Mouse (Mus musculus) forebrain, embryonic 13.5 days (tissue): ENCODE data around the gene Atp6ap2. TPM values are rescaled to one million over a fixed set of nuclear protein-coding genes. Genes with fewer than 3 reads are reported as not detected.
"Not testable (repeated sequence)": the region's sequence is repeated elsewhere in the genome, so short reads cannot be mapped to it uniquely, and the experiment has no call there.

Source experiments
- ATAC-seq: fragments of 200-750 bp; cut with Nextera tagmentation; 2 replicates; pipeline ENCODE4 v1.8.0; 2017
- H3K27ac ChIP-seq: fragments of 300-500 bp; sonication (generic); 2 replicates; pipeline ENCODE4 v1.5.1; 2015; ENCODE audit warnings: inconsistent platforms, mild to moderate bottlenecking, moderate library complexity
- H3K27me3 ChIP-seq: fragments of 300-500 bp; sonication (generic); 2 replicates; pipeline ENCODE4 v1.6.1; 2015; ENCODE audit warnings: mild to moderate bottlenecking, inconsistent platforms
- H3K36me3 ChIP-seq: fragments of 300-500 bp; sonication (generic); 2 replicates; pipeline ENCODE4 v1.6.1; 2015; ENCODE audit warnings: mild to moderate bottlenecking, inconsistent platforms; ENCODE audit not compliant: poor library complexity, severe bottlenecking
- H3K4me1 ChIP-seq: fragments of 300-500 bp; sonication (generic); 2 replicates; pipeline ENCODE4 v1.6.1; 2015; ENCODE audit warnings: inconsistent platforms
- H3K4me2 ChIP-seq: fragments of 300-500 bp; sonication (generic); 2 replicates; pipeline ENCODE4 v1.6.1; 2015; ENCODE audit warnings: inconsistent platforms, mild to moderate bottlenecking, moderate library complexity
- H3K4me3 ChIP-seq: fragments of 300-500 bp; sonication (generic); 2 replicates; pipeline ENCODE4 v1.5.1; 2015; ENCODE audit warnings: mild to moderate bottlenecking, inconsistent platforms
- H3K9ac ChIP-seq: fragments of 300-500 bp; sonication (generic); 2 replicates; pipeline ENCODE4 v1.6.1; 2015; ENCODE audit warnings: mild to moderate bottlenecking, inconsistent platforms
- H3K9me3 ChIP-seq: fragments of 300-500 bp; sonication (generic); replicated peaks from 2 replicates; pipeline ENCODE4 v1.6.1; 2016; ENCODE audit warnings: inconsistent platforms
- WGBS: fragments of 180-500 bp; shearing (Covaris S2); methylation state at CpG from one replicate; pipeline ENCODE4 v1.1.7; 2015; 5-methylcytosine and 5-hydroxymethylcytosine counted together
- polyA plus RNA-seq: library from polyadenylated mRNA; unstranded; fragments of >200 nt; fragmentation: Nextera tagmentation; extraction: Ambion mirVana; gene quantifications from 2 replicates; pipeline ENCODE4 v1.2.1, GENCODE M21; 2015

Gene Atp6ap2
- polyA plus RNA-seq, result 117 and 123 TPM in 2 replicates

- Histone ChIP-seq H3K27me3 (no peaks in the 10 kb centered on the region), H3K4me2 (peak within 1 kb of the TSS; percentile 55), H3K9ac (peak within 1 kb of the TSS; percentile 82), H3K4me3 (peak within 1 kb of the TSS; percentile 69), H3K36me3 (no peaks in the 10 kb centered on the region), H3K9me3 (no peaks in the 10 kb centered on the region), H3K27ac (peak within 1 kb of the TSS; percentile 89), H3K4me1 (peaks cover 13% of the 10 kb centered on the region)
- peak; percentile 100 for ATAC-seq
- WGBS, result 18% methylated on average over 49 of the region's 49 CpGs
These were observed at the start of gene Atp6ap2 for GRCm38 (mm10) chrX:12587192-12587957. Gene Atp6ap2 (plus strand): TSS chrX:12587801.

- Histone ChIP-seq H3K4me1 (no peaks in the 10 kb centered on the region), H3K27ac (no peak overlapping the region), H3K9ac (no peak overlapping the region), H3K9me3 (no peaks in the 10 kb centered on the region), H3K4me3 (no peak overlapping the region), H3K27me3 (no peaks in the 10 kb centered on the region), H3K36me3 (no peaks in the 10 kb centered on the region), H3K4me2 (no peak overlapping the region)
- ATAC-seq, result no peak
- WGBS, result 69% methylated on average over 1 of the region's 1 CpGs
These were observed 43.2 kb upstream of the Atp6ap2 start for GRCm38 (mm10) chrX:12544417-12544816.

GRCm38 (mm10) chrX:12557086-12557485 is 30.5 kb upstream of the Atp6ap2 start:
- WGBS, result 77% methylated on average over 7 of the region's 7 CpGs
- Histone ChIP-seq H3K9me3 (no peaks in the 10 kb centered on the region), H3K4me3 (no peak overlapping the region), H3K27ac (no peak overlapping the region), H3K9ac (no peak overlapping the region), H3K4me2 (no peak overlapping the region), H3K27me3 (no peaks in the 10 kb centered on the region), H3K36me3 (no peaks in the 10 kb centered on the region), H3K4me1 (no peaks in the 10 kb centered on the region)
- no peak for ATAC-seq

GRCm38 (mm10) chrX:12571407-12571806 is 16.2 kb upstream of the Atp6ap2 start:
- no peak for ATAC-seq
- no peaks in the 10 kb centered on the region for H3K9me3 ChIP-seq
- H3K9ac ChIP-seq, result no peak overlapping the region
- H3K36me3 ChIP-seq, result no peaks in the 10 kb centered on the region
- H3K4me1 ChIP-seq, result no peaks in the 10 kb centered on the region
- WGBS, result 67% methylated on average over 1 of the region's 1 CpGs
- no peak overlapping the region for H3K4me2 ChIP-seq
- no peaks in the 10 kb centered on the region for H3K27me3 ChIP-seq
- no peak overlapping the region for H3K27ac ChIP-seq
- no peak overlapping the region for H3K4me3 ChIP-seq

- ATAC-seq, result no peak
- Histone ChIP-seq H3K9me3 (no peaks in the 10 kb centered on the region), H3K27me3 (no peaks in the 10 kb centered on the region), H3K27ac (no peak overlapping the region), H3K36me3 (no peaks in the 10 kb centered on the region), H3K4me2 (no peak overlapping the region), H3K9ac (no peak overlapping the region), H3K4me3 (no peak overlapping the region), H3K4me1 (no peaks in the 10 kb centered on the region)
- 68% methylated on average over 3 of the region's 3 CpGs for WGBS
These were observed 9.7 kb upstream of the Atp6ap2 start for GRCm38 (mm10) chrX:12577936-12578335.

- WGBS, result 82% methylated on average over 2 of the region's 2 CpGs
- Histone ChIP-seq H3K27me3 (no peaks in the 10 kb centered on the region), H3K27ac (no peak overlapping the region), H3K4me2 (no peak overlapping the region), H3K9me3 (no peaks in the 10 kb centered on the region), H3K4me3 (no peak overlapping the region), H3K9ac (no peak overlapping the region), H3K4me1 (no peaks in the 10 kb centered on the region), H3K36me3 (no peaks in the 10 kb centered on the region)
- no peak for ATAC-seq
These were observed 9.2 kb upstream of the Atp6ap2 start for GRCm38 (mm10) chrX:12578339-12578868.

GRCm38 (mm10) chrX:12583261-12583660 is 4.3 kb upstream of the Atp6ap2 start:
- Histone ChIP-seq H3K4me3 (no peak overlapping the region), H3K27me3 (no peaks in the 10 kb centered on the region), H3K9ac (no peak overlapping the region), H3K9me3 (no peaks in the 10 kb centered on the region), H3K4me2 (no peak overlapping the region), H3K36me3 (no peaks in the 10 kb centered on the region), H3K27ac (no peak overlapping the region), H3K4me1 (no peaks in the 10 kb centered on the region)
- ATAC-seq, result no peak
- WGBS, result 87% methylated on average over 5 of the region's 5 CpGs

GRCm38 (mm10) chrX:12587958-12588355 is 356 bp downstream of the Atp6ap2 start:
- Histone ChIP-seq H3K9ac (peak overlapping the region; percentile 82), H3K4me2 (peak overlapping the region; percentile 55), H3K27me3 (no peaks in the 10 kb centered on the region), H3K4me3 (peak overlapping the region; percentile 69), H3K27ac (peak overlapping the region; percentile 89), H3K9me3 (no peaks in the 10 kb centered on the region), H3K4me1 (peaks cover 13% of the 10 kb centered on the region), H3K36me3 (no peaks in the 10 kb centered on the region)
- ATAC-seq, result peak; percentile 65
- WGBS, result 18% methylated on average over 18 of the region's 18 CpGs

- peaks cover 5% of the 10 kb centered on the region; the same call in 1 of the 2 replicates for H3K36me3 ChIP-seq
- 86% methylated on average over 8 of the region's 8 CpGs for WGBS
These were observed 3.9 kb downstream of the Atp6ap2 start for GRCm38 (mm10) chrX:12591401-12591943.

GRCm38 (mm10) chrX:12592011-12592410 is 4.4 kb downstream of the Atp6ap2 start:
- Histone ChIP-seq H3K4me1 (peaks cover 13% of the 10 kb centered on the region), H3K27ac (no peak overlapping the region), H3K36me3 (peaks cover 10% of the 10 kb centered on the region), H3K4me2 (no peak overlapping the region), H3K27me3 (no peaks in the 10 kb centered on the region), H3K9ac (no peak overlapping the region), H3K4me3 (no peak overlapping the region), H3K9me3 (no peaks in the 10 kb centered on the region)
- ATAC-seq, result no peak
- WGBS, result 80% methylated on average over 5 of the region's 5 CpGs

More at GRCm38 (mm10) chrX:12591401-12591943, 3.9 kb downstream of the Atp6ap2 start:
- Histone ChIP-seq H3K27me3 (no peaks in the 10 kb centered on the region), H3K9me3 (no peaks in the 10 kb centered on the region), H3K4me1 (peaks cover 13% of the 10 kb centered on the region), H3K4me2 (no peak overlapping the region), H3K9ac (no peak overlapping the region), H3K27ac (no peak overlapping the region), H3K4me3 (no peak overlapping the region)
- no peak for ATAC-seq

GRCm38 (mm10) chrX:12593824-12594223 is 6.2 kb downstream of the Atp6ap2 start:
- Histone ChIP-seq H3K36me3 (peaks cover 16% of the 10 kb centered on the region), H3K4me1 (peaks cover 7% of the 10 kb centered on the region), H3K27me3 (no peaks in the 10 kb centered on the region), H3K4me2 (no peak overlapping the region), H3K27ac (no peak overlapping the region), H3K9me3 (no peaks in the 10 kb centered on the region), H3K9ac (no peak overlapping the region), H3K4me3 (no peak overlapping the region)
- 73% methylated on average over 5 of the region's 5 CpGs for WGBS
- no peak for ATAC-seq

- not testable (repeated sequence) for H3K9ac ChIP-seq, H3K4me3 ChIP-seq, H3K4me2 ChIP-seq, ATAC-seq, H3K4me1 ChIP-seq, H3K9me3 ChIP-seq, H3K27ac ChIP-seq, H3K27me3 ChIP-seq
- peaks cover 35% of the 10 kb centered on the region for H3K36me3 ChIP-seq
These were observed 22.9 kb downstream of the Atp6ap2 start for GRCm38 (mm10) chrX:12610541-12610940.
